Mouse (Mus musculus) neural tube, embryonic 10.5 days (tissue): Measurements from ENCODE around the gene Tfb2m.

Experiments
- DNase-seq: peaks from one replicate; pipeline ENCODE4 v3.0.0-alpha.2; 2017; ENCODE audit warnings: low spot score; ENCODE audit errors: extremely low spot score

The Tfb2m gene

DNA sequence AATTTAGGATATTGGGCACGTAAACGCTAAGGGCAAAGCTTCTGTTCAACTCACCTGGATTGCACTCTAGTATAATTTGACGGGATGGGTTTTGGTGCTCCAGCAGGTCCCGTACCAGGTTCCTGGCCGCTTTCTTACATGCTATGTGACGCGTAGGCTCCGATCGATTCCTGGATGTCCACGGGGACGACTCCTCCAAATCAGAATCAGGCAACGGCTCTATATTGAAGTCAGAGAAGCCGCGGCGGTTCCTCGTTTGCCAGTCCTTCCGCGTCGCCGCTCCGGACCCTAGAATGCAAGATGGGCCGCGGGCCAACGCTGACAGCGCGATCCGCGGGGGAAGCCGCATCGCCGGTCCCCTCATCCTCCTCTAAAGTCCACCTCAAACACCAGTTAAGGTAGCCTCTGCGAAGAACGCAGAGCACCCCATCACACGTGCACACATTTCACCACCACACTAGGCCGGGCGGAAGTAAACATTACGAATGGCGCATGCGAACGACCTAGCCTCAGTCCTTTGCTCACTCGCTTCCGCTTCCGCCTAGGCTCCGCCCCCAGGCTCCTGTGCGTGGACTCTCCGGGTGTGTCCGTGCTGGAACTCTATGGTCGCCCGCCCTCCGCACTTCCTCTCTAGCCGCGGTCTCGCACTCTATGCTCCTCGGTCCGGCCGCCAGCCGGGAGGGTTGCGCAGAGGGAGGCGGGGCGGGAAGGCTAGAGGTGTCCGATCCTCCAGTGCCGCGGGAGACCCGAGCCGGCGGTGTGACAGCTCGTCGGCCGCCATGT is at the start of gene Tfb2m, which contains the start of gene Cnst:
Gene Tfb2m (minus strand): TSS at position 500 of the 783 bp plus-strand sequence.
Gene Cnst (plus strand): TSS at position 603 of the 783 bp plus-strand sequence.
- DNase-seq = peak; percentile 99

DNA sequence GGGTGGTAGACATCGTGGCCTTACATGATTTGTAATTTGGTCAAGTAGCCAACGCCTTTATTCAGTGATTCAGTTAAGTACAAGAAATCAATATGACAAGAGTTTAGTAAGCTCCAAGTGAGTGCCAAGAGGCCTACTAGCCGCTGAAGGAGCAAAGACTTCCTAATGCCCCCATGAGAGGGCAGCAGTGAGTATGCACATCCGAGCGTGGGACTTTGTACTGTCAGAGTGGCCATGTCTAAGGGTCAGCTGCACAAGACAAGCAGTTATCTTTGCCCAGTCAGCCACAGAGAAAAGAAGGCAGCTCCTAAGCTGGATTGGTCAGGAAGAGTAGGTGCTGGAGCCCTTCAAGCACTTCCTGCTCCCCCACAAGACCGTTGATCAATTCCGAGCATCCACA is 46.9 kb upstream of the Tfb2m start:
- no peak for DNase-seq

DNA sequence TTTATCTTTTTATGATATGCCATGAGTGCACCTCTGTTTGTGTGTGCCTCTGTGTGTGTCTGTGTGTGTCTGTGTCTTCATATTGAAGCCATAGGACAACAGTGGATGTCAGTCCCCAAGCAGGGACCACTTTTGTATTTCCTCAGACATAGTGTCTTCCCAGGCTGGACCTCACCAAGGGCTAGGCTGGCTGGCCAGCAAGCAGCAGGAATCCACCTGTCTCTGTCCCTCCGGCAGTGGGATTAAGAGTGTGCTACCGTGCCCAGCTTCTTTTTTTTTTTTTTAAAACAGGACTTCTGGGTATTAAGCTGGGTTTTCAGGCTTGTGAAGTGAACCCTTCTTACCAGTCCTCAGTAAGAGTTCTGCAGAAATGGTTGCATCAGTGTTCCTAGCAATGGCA is 46.1 kb upstream of the Tfb2m start:
- DNase-seq = no peak

DNA sequence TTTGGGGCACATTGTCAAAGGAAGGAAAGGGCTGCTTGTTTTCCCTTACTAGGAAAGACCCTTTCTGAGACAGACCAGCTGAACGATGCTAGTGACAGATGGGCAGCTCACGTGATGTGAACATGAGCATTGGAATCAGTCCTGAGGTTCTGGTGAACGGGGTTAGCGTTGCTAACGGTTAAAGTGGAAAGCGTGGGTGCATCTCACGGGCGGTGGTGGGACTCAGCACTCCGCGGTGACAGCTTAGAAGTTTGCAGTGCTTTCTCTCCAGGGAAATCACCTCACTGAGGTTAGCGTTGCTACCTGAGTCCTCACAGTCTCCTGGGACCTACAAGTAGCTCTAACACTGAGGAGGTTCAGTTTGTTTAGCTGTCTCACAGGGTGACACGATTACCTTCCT is 45.6 kb upstream of the Tfb2m start:
- no peak for DNase-seq

DNA sequence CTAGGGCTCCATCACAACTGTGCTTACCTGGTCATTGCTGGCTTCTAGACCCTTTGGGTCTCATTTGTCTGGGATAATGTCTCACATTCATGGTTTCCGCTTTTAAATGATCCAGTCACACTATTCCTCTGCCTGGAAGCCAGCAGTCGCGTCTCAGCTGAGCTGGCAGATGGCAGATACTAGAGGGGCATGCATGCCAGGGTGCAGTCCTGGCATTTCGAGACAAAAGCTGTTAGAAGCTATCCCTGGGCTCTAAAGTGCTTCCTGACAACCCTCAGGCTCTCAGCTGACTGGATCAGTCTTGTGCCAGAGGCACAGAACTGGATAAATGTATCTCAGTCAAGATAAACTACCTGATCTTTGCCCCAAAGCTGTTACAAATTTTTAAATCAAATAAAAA is 42.2 kb upstream of the Tfb2m start:
- DNase-seq = no peak

DNA sequence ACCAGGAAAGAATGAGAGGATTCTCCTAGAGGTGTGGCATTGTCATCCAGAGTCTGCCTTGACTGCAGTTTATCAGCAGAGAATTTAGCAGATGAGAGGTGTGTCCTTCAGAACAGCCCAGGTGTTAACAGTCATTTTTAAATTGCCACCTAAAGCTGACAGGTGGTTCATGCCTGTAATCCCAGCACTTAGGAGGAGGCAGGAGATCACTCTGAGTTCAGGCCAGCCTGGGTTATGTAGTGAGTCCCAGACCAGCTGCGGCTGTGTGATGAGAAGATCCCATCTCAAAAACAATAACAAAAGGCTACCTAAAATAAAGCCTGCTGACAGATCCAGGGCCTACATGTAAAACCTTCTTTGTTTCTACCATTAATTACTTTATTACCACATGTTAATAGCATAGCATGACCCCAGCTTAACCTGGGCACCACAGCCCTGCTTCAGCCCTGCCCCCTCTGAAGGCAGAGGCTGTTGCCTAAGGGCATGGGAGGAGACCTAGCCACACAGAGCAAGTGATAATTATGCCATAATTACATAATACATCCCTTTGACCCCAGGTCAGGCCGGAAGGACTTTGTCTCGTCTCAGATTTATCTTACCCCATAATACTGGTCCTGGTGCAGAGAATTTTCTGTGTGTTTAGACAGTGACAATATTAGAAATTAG is 40.5 kb upstream of the Tfb2m start:
- no peak for DNase-seq

DNA sequence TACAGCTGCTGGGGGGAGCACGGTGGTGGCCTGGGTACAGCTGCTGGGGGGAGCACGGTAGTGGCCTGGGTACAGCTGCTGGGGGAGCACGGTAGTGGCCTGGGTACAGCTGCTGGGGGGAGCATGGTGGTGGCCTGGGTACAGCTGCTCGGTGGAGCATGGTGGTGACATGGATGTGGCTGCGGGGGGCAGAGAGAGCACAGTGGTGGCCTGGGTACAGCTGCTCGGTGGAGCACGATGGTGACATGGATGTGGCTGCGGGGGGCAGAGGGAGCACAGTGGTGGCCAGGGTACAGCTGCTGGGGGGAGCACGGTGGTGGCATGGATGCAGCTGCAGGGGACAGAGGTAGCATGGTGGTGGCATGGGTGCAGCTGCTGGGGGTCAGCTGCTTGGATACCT is 39.6 kb upstream of the Tfb2m start:
- no peak for DNase-seq

DNA sequence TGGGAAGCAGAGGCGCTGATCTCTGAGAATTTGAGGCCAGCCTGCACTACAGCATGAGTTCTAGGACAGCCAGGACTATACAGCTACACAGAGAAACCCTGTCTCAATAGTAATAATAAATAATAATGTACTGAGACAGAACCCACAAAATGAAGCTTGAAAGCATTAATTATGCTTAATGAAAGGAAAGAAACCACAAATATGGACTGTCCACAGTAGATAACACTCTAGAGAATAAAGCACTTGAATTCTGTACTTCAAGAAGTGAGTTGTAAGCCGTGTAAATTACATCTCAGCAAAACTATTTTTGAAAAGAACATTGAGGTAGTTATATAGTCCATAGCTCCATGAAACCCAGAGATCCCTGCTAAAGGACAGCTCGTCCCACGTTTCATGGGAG is 38.2 kb upstream of the Tfb2m start:
- DNase-seq = no peak

DNA sequence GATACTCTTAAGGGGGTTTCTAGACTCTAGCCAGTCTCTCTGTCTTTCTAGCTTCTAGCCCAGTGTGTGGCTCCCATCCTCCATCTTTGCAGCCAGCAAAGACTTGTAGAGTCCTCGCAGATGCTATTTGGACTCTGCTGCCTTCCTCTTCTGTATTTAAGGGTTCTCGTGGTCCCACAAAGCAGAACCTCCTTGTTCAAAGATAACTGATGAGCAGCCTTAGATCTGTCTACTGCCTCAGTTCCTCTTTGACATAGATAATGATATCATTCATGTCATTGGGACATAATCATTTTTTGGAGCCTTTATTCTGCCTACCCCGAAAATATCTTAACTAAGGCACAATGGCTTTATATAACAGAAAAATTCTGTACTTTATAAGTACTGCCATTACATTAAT is 37.0 kb upstream of the Tfb2m start:
- DNase-seq = no peak

DNA sequence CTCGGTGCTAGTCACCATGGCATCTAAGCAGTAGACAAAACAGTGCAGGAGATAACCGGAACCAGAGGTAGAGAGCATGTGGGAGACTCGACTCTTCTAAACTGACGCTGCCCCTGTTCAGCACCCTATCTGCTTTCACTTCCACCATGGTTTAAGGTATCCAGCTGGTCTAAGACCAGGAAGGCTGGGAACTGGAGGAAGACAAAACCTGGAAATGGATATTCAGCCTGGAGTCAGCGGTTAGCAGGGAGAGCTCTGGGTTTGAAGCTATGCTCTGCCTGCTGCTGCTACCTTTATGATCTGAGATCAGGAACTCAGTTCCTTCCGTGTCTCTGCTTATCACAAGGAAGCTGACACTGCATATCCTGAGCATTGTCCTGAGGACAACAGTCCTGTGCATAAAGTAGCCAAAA is 36.0 kb upstream of the Tfb2m start:
- DNase-seq = no peak

DNA sequence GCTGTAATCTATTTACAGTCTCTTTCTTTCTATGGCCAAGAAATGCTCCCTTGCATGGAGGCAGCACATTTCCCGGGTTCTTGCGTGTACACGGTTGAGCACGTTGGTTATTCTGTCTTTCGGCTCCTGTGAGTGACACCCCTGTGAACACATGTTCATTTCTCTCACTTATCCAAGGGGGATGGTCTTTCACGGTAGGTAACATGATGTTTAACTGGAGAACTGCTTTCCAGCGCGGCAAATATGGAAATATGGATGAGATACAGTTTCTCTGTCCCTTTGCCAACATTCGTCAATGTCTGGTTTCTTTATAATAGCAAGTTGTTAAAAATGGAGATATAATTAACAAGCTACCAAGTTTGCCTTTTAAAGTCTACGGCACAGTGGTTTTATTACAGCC is 35.4 kb upstream of the Tfb2m start:
- DNase-seq = no peak

DNA sequence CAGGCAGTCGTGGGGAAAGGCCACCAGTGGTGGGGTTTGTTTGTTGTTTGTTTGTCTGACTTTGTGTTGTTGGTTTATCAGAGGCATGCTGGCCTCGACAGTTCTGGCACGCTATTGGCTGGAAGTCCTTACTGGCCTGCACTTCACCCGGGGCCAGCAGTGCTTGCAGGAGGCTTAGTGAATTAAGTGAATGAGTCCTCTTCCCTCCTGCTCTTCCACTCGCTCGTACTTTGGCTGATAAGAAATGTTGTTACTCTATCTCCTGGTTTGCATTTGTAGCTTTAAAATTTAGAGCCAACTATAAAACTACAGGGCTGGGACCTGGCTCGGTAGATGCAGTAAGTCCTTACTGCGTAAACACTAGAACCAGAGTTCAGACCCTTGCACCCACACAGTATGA is 34.1 kb upstream of the Tfb2m start:
- DNase-seq = no peak

DNA sequence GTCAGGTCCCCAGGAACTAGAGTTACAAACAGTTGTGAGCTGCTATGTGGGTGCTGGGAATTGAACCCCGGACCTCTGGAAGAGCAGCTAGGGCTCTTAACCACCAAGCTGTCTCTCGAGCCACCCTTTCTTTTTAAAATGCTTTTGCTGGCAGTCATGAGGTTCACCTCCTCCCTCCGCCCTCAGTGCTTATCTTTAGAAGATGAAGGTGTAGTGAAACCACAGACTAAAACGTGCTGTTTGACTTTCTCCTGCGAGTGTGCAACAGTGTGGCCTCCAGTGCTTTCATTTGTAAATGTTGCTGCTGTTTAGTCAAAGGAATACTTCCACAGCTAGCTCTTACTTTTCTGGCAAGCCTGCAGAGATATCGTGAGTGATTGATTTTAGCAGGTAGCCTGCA is 32.6 kb upstream of the Tfb2m start:
- DNase-seq = no peak

DNA sequence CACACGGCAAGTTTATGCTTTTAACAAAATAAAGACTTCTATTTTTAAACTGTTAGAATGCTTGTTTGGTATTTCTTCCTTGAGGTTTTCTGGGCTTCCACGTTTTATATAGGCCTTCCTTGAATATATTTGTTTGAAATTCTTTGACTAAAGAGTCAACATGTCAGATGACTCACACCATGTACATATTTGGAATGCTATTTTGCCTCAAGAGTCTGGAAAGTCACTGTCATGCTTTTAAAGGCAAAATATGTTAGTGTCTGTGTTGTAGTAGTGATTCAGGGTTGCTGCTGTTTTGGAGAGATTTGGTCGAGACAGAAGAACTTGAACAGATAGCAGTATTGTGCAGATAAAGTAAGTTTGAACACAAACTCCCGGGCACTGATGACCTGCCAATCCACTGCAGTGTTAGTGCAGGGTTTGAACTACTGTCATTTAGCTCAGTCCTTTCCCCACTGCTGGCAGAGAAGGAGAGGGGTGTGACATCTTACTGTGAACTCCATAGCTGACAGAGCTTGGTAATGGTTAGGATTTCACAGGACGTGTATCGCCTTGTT is 27.7 kb upstream of the Tfb2m start:
- no peak for DNase-seq

DNA sequence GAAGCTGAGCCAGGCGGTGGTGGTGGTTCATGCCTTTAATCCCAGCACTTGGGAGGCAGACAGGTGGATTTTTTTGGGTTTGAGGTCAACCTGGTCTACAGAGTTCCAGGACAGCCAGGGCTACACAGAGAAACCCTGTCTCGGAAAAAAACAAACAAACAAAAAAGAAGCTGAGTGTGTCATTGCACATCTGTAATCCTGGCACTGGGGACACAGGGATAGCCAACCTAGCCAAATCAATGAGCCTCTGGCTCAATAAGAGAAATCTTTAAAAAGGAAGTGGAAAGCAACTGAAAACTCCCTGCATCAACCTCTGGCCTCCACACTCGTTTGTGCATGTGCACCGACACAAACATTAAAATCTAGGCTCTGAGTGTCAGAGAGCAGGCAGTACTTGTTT is 25.6 kb upstream of the Tfb2m start:
- no peak for DNase-seq

DNA sequence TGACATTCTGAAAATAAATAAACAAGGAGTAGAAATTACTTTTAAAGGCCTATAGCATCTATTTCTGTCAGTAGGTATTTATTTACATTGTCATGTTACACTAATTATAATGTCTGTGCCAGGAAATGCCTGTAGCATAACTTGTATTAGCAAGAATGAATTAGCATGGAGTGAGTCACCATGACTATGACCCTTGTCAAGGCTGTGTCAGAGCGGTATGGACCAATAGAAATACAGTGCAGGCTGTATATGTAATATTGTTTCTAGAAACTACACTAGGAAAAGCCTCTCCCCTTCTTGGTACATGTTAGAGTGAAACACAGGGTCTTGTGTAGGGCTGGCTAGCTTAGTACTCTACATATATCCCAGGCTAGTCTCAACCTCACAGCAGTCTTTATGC is 24.4 kb upstream of the Tfb2m start:
- DNase-seq = no peak

DNA sequence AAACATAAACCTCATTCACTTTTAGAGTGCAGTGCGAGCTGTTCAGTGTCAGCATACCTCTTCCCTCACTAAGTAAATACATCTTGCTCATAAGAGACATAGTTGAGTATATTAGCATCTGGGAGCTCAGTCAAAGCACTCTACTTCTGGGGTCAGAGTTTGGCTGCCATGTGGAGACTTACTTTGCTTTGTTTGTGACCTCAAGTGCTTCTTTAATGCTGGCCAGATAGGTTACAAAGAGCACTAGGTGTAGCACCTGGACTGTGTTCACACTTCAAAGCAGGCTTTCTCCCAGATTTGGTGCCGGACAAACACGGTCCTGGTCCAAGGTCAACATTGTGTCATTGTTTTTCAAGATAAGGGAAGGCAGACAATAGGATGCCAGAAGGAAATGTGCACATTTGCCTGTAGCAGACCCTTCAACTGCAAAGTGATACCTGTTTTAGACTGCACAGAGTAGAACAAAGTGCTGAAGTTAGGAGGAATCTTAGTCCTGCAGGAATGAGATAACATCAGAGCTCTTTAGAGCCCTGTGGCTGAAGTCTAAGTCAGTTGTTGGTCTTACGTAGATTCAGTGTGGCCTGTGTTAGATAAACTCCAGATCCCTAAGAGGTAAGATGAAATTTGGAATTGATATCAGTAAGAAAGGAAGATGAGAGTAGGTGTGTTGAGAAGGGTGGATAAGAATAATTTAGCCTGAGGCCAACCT is 22.8 kb upstream of the Tfb2m start:
- no peak for DNase-seq

DNA sequence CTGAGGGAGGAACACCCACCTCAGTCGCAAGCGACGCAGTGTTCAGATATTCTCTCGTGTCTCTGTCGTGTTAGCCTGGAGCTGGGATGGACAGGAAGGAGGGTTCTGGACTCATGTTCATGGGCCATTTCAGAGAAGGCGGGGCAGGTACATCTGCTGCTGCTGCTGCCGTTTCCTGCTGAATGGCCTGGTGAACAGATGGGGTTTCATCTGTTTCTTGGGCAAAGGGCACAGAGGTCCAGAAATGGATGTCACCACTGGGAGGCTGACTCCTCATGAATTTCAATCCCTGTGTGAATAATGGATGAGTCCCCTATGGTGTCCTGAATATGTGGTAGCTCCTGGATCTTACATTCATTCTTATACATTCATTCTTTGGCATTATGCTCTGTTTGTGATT is 21.5 kb upstream of the Tfb2m start:
- DNase-seq = peak; percentile 50

DNA sequence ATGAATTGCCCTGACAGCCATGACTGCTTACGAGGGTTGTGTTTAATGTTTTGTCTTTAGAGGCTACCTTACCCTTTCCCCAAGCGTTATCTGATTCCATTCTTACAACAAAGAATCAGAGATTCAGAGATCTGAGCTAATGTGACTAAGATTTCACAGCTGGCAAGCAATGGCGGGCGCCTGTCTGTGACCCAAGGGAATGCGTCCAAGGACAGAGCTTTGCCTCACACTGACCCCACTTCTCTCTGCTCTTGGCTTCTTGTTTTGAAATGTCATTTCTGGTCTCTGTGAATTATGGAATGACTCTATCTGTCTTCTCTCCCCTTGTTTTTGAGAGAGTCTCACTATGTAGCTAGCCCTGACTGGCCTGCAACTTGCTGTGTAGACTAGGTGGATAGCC is 17.9 kb upstream of the Tfb2m start:
- no peak for DNase-seq

DNA sequence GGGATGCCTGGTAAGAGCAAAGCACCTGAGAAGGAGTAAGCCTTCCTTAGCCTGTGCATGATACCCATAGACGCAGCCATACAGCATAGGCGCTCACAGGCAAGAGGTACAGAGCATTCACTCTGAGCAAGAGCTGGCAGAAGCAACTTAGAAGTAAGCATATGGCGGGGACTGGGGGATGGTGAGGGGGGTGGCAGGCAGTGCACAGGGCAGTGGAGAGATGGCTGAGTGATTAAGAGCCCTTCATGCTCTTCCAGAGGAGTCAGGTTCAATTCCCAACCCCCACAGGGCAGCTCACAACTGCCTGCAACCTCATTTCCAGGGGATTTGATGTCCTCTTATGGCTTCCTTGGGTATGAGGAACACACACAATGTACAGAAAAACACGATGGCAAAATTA is 17.1 kb upstream of the Tfb2m start:
- DNase-seq = no peak

DNA sequence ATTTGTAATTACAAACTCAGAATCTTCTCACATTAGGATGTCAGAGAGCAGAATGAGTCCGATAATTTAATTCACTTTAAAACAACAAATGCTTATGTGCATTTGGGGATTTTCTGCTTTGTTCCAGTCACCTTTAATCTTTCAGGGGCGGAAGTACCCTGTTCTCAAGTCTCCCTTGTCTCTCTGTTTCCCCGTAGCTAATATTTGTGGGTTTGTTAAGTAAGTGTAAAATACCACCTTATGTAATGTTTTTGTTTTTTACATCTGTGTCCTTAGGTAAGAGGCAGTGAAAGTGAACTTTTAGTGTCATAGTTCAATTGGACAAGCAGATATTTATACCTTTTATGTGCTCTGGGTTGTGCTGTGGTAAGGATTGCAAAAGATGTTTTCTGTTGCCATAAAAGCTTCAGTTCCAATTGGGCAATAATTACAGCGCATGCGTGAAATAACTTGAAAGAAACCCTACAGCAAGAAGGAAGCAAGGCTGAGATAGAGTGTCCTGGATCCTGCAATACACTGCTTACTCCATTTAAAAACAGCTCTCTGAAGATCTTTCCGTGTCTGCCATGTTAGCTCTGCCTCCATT is 14.9 kb upstream of the Tfb2m start:
- no peak for DNase-seq
